Mouse (Mus musculus): ENCODE measurements around the gene Dynlt1a. TPM values are rescaled to one million over a fixed set of nuclear protein-coding genes. Genes with fewer than 3 reads are reported as not detected.
A peak's percentile ranks its signal among the peaks of the same experiment; 100 is the strongest.
"Not testable (repeated sequence)": the region's sequence is repeated elsewhere in the genome, so short reads cannot be mapped to it uniquely, and the experiment has no call there.

Gene Dynlt1a
- total and polyA plus RNA-seq, 3 experiments, result 0.52 to 1.2 (median 1.1) TPM

- Histone ChIP-seq H3K9ac (ENCODE audit: low read depth, low read length) (peak overlapping the region; percentile 8; the same call in 1 of the 2 replicates), H3K4me3 (peak overlapping the region; percentile 44)
- intact Hi-C loops (cut with DNase I); H3K36me3 ChIP-seq (ENCODE audit: control insufficient read depth, insufficient read depth, low read length); H3K79me2 ChIP-seq (replicated peaks; ENCODE audit: control insufficient read depth, insufficient read depth, low read length); H3K27ac ChIP-seq; H3K27me3 ChIP-seq (ENCODE audit: control insufficient read depth, insufficient read depth, low read length); H3K4me1 ChIP-seq (ENCODE audit: control insufficient read depth, insufficient read depth, low read length): not testable (repeated sequence)
- WGBS, result 1% methylated on average over 38 of the region's 38 CpGs
- peak; percentile 69 to 74 for DNase-seq
Observed at GRCm38 (mm10) chr17:6316379-6317126, 747 bp downstream of the Dynlt1a start.

GRCm38 (mm10) chr17:6315706-6316105 lies 1.6 kb downstream of the Dynlt1a start:
- H3K27ac ChIP-seq; H3K4me1 ChIP-seq (ENCODE audit: control insufficient read depth, insufficient read depth, low read length); H3K79me2 ChIP-seq (replicated peaks; ENCODE audit: control insufficient read depth, insufficient read depth, low read length); H3K27me3 ChIP-seq (ENCODE audit: control insufficient read depth, insufficient read depth, low read length); H3K4me3 ChIP-seq; H3K9ac ChIP-seq (ENCODE audit: low read depth, low read length); H3K36me3 ChIP-seq (ENCODE audit: control insufficient read depth, insufficient read depth, low read length); intact Hi-C loops (cut with DNase I); DNase-seq: not testable (repeated sequence)
- 26% methylated on average over 3 of the region's 4 CpGs for WGBS

- intact Hi-C loops (cut with DNase I); H3K9ac ChIP-seq (ENCODE audit: low read depth, low read length); H3K79me2 ChIP-seq (replicated peaks; ENCODE audit: control insufficient read depth, insufficient read depth, low read length); H3K27ac ChIP-seq; H3K4me3 ChIP-seq; H3K4me1 ChIP-seq (ENCODE audit: control insufficient read depth, insufficient read depth, low read length); H3K27me3 ChIP-seq (ENCODE audit: control insufficient read depth, insufficient read depth, low read length); H3K36me3 ChIP-seq (ENCODE audit: control insufficient read depth, insufficient read depth, low read length): not testable (repeated sequence)
- peak in 1 of 2 experiments; percentile 10 for DNase-seq
- 82% methylated on average over 2 of the region's 3 CpGs for WGBS
Observed at GRCm38 (mm10) chr17:6314493-6314892, 2.8 kb downstream of the Dynlt1a start.

GRCm38 (mm10) chr17:6312755-6313154 lies 4.5 kb downstream of the Dynlt1a start:
- WGBS, result 74% methylated on average over 3 of the region's 3 CpGs
- H3K4me1 ChIP-seq (ENCODE audit: control insufficient read depth, insufficient read depth, low read length); H3K4me3 ChIP-seq; DNase-seq; intact Hi-C loops (cut with DNase I); H3K79me2 ChIP-seq (replicated peaks; ENCODE audit: control insufficient read depth, insufficient read depth, low read length); H3K9ac ChIP-seq (ENCODE audit: low read depth, low read length); H3K27ac ChIP-seq; H3K36me3 ChIP-seq (ENCODE audit: control insufficient read depth, insufficient read depth, low read length); H3K27me3 ChIP-seq (ENCODE audit: control insufficient read depth, insufficient read depth, low read length): not testable (repeated sequence)

- H3K79me2 ChIP-seq (replicated peaks; ENCODE audit: control insufficient read depth, insufficient read depth, low read length); H3K9ac ChIP-seq (ENCODE audit: low read depth, low read length); H3K4me3 ChIP-seq; H3K36me3 ChIP-seq (ENCODE audit: control insufficient read depth, insufficient read depth, low read length); H3K27ac ChIP-seq; H3K4me1 ChIP-seq (ENCODE audit: control insufficient read depth, insufficient read depth, low read length); DNase-seq; intact Hi-C loops (cut with DNase I); H3K27me3 ChIP-seq (ENCODE audit: control insufficient read depth, insufficient read depth, low read length): not testable (repeated sequence)
- WGBS, result 98% methylated on average over 7 of the region's 7 CpGs
Observed at GRCm38 (mm10) chr17:6311716-6312115, 5.6 kb downstream of the Dynlt1a start.

GRCm38 (mm10) chr17:6306503-6306902 lies 10.8 kb downstream of the Dynlt1a start:
- intact Hi-C loops (cut with DNase I); H3K79me2 ChIP-seq (replicated peaks; ENCODE audit: control insufficient read depth, insufficient read depth, low read length); H3K4me3 ChIP-seq; H3K4me1 ChIP-seq (ENCODE audit: control insufficient read depth, insufficient read depth, low read length); H3K9ac ChIP-seq (ENCODE audit: low read depth, low read length); H3K36me3 ChIP-seq (ENCODE audit: control insufficient read depth, insufficient read depth, low read length); H3K27ac ChIP-seq; DNase-seq; H3K27me3 ChIP-seq (ENCODE audit: control insufficient read depth, insufficient read depth, low read length): not testable (repeated sequence)
- WGBS, result 92% methylated on average over 11 of the region's 13 CpGs

GRCm38 (mm10) chr17:6305656-6306270 lies 11.5 kb downstream of the Dynlt1a start:
- H3K4me1 ChIP-seq (ENCODE audit: control insufficient read depth, insufficient read depth, low read length); H3K9ac ChIP-seq (ENCODE audit: low read depth, low read length); H3K36me3 ChIP-seq (ENCODE audit: control insufficient read depth, insufficient read depth, low read length); H3K4me3 ChIP-seq; intact Hi-C loops (cut with DNase I); H3K79me2 ChIP-seq (replicated peaks; ENCODE audit: control insufficient read depth, insufficient read depth, low read length); H3K27me3 ChIP-seq (ENCODE audit: control insufficient read depth, insufficient read depth, low read length); H3K27ac ChIP-seq; DNase-seq: not testable (repeated sequence)
- 90% methylated on average over 12 of the region's 12 CpGs for WGBS

- H3K4me3 ChIP-seq; H3K36me3 ChIP-seq (ENCODE audit: control insufficient read depth, insufficient read depth, low read length); H3K9ac ChIP-seq (ENCODE audit: low read depth, low read length); H3K27me3 ChIP-seq (ENCODE audit: control insufficient read depth, insufficient read depth, low read length); DNase-seq; H3K4me1 ChIP-seq (ENCODE audit: control insufficient read depth, insufficient read depth, low read length); intact Hi-C loops (cut with DNase I); H3K27ac ChIP-seq; H3K79me2 ChIP-seq (replicated peaks; ENCODE audit: control insufficient read depth, insufficient read depth, low read length): not testable (repeated sequence)
- WGBS, result 93% methylated on average over 5 of the region's 6 CpGs
Observed at GRCm38 (mm10) chr17:6304891-6305290, 12.4 kb downstream of the Dynlt1a start.

- H3K36me3 ChIP-seq (ENCODE audit: control insufficient read depth, insufficient read depth, low read length); H3K79me2 ChIP-seq (replicated peaks; ENCODE audit: control insufficient read depth, insufficient read depth, low read length); H3K4me1 ChIP-seq (ENCODE audit: control insufficient read depth, insufficient read depth, low read length); DNase-seq; H3K4me3 ChIP-seq; intact Hi-C loops (cut with DNase I); H3K27ac ChIP-seq; H3K27me3 ChIP-seq (ENCODE audit: control insufficient read depth, insufficient read depth, low read length); H3K9ac ChIP-seq (ENCODE audit: low read depth, low read length): not testable (repeated sequence)
- WGBS, result 89% methylated on average over 8 of the region's 12 CpGs
Observed at GRCm38 (mm10) chr17:6300190-6300863, 17.0 kb downstream of the Dynlt1a start.

Measured in heart, adult 2 months (tissue).